Mouse (Mus musculus): ENCODE data around the gene Adgrv1. TPM values are rescaled to one million over a fixed set of nuclear protein-coding genes. Genes with fewer than 3 reads are reported as not detected.

The Adgrv1 gene
- polyA plus RNA-seq, 1 experiment from 2014 or later = 11.5 TPM

DNA sequence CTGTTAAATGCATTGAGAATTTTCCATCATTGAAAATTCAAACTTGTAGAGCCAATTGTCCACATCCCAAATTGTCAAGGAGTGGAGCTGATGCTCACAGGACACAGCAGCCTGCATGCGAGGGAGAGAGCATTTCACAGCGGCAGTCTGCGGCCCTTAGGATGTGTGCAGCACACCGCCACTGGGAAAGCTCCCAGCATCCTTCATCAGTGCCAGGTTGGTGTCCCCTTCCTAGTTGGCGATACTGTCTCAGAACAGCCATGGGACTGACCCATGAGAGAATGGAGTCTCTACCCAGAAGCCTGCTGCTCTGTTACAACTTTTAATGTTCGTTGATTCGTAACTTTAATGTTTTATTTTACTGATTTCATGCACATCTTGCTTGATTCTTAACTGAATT lies 183.8 kb downstream of the Adgrv1 start:
- no peaks in the 10 kb centered on the region for H3K4me1 ChIP-seq (replicated peaks; ENCODE audit: control insufficient read depth, insufficient read depth, low read length)
- 71% methylated on average over 7 of the region's 7 CpGs for WGBS
- 0 out of 2 replicates have a peak, but pooled peaks have one; percentile 31 for ATAC-seq

DNA sequence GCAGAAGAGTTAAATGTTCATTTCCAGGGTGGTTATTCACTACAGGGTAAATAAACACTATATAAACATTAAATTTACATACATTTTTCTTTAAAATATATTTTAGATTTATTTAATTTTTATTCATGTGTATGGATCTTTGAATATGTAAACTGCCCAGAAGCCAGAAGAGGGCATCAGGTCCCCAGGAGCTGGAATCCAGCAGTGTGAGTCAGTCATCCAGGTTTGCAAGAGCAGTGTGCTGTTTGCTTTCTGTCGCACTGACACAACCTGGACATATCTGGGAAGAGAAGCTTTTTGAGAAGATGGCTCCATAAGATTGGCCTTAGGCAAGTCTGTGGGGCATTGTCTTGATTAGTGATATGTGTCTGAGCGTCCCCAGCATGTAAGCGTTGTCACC lies 191.5 kb downstream of the Adgrv1 start:
- H3K4me3 ChIP-seq (replicated peaks; ENCODE audit: low read length) = no peak overlapping the region
- H3K9me3 ChIP-seq (ENCODE audit: control insufficient read depth, low read length) = no peaks in the 10 kb centered on the region
- H3K4me2 ChIP-seq (ENCODE audit: low read length) = no peak overlapping the region
- peaks cover 4% of the 10 kb centered on the region for H3K4me1 ChIP-seq (replicated peaks; ENCODE audit: control insufficient read depth, insufficient read depth, low read length)
- no peak for ATAC-seq
- no peak overlapping the region for H3K27ac ChIP-seq (ENCODE audit: low read length)
- no peak overlapping the region for H3K9ac ChIP-seq (replicated peaks; ENCODE audit: low read depth, low read length)
- H3K36me3 ChIP-seq (ENCODE audit: control insufficient read depth, insufficient read depth) = no peaks in the 10 kb centered on the region
- 86% methylated on average over 3 of the region's 3 CpGs for WGBS
- no peaks in the 10 kb centered on the region for H3K27me3 ChIP-seq (replicated peaks; ENCODE audit: control insufficient read depth, insufficient read depth, low read length)

More for the DNA sequence above, 183.8 kb downstream of the Adgrv1 start:
- H3K9ac ChIP-seq (replicated peaks; ENCODE audit: low read depth, low read length) = no peak overlapping the region
- no peak overlapping the region for H3K4me3 ChIP-seq (replicated peaks; ENCODE audit: low read length)
- H3K9me3 ChIP-seq (ENCODE audit: control insufficient read depth, low read length) = no peaks in the 10 kb centered on the region
- H3K27ac ChIP-seq (ENCODE audit: low read length) = no peak overlapping the region
- no peak overlapping the region for H3K4me2 ChIP-seq (ENCODE audit: low read length)
- H3K27me3 ChIP-seq (replicated peaks; ENCODE audit: control insufficient read depth, insufficient read depth, low read length) = no peaks in the 10 kb centered on the region
- no peaks in the 10 kb centered on the region for H3K36me3 ChIP-seq (ENCODE audit: control insufficient read depth, insufficient read depth)

DNA sequence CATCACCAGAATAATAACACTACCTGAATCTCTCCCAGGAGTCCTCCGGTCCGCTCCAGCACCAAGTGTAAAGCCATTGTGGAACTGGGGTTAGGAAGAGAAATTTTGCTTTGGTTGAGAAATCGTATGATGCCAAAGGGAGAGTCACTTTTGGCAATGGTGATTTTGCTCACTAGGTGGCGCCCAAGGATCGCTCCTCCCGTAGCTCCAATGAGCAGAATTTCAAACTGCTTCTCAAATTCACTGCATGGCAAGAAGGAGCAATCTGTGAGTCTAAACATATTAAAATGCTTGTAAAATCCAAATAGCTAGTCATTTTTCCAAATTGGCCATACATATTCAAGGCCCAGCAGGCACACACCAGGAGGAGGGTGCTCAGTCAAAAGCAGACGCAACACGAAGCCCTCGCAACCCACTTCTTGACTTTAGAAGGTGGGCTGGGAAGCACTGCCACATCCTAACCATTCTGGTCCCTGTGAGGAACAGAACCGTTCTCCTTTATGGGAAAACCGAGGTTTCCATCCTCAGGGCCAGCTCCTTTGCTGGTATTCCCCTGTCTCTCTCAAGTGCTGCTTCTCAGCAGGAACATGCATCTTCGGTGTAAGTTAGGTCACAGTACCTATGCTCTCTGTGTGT lies 193.4 kb downstream of the Adgrv1 start:
- peak overlapping the region; percentile 44; the same call in 1 of the 2 replicates for H3K27ac ChIP-seq (ENCODE audit: low read length)
- 0 out of 2 replicates have a peak overlapping the region, but pooled peaks have one; percentile 32 for H3K9ac ChIP-seq (replicated peaks; ENCODE audit: low read depth, low read length)
- H3K4me3 ChIP-seq (replicated peaks; ENCODE audit: low read length) = no peak overlapping the region
- H3K4me2 ChIP-seq (ENCODE audit: low read length) = 0 out of 2 replicates have a peak overlapping the region, but pooled peaks have one; percentile 13
- H3K4me1 ChIP-seq (replicated peaks; ENCODE audit: control insufficient read depth, insufficient read depth, low read length) = peaks cover 4% of the 10 kb centered on the region
- no peaks in the 10 kb centered on the region for H3K9me3 ChIP-seq (ENCODE audit: control insufficient read depth, low read length)
- WGBS = 44% methylated on average over 12 of the region's 12 CpGs
- no peaks in the 10 kb centered on the region for H3K36me3 ChIP-seq (ENCODE audit: control insufficient read depth, insufficient read depth)
- peak; percentile 83 for ATAC-seq
- no peaks in the 10 kb centered on the region for H3K27me3 ChIP-seq (replicated peaks; ENCODE audit: control insufficient read depth, insufficient read depth, low read length)

DNA sequence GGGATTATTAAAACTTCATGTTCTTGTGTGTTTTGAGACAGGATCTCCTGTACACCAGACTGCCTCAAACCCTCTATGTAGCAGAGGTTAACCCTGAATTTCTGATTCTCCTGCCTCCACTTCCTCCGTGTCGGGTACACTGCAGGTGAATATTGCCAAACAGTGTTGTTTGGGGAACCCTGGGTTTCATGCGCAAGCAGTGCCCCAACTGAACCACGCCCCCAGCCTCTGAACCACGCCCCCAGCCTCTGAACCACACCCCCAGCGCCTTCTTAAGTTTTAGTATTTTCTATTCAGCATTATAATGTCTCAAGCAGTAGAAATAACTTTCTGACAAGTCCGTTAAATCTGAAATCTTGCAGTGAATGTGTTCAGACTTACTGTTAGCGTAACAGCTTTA lies 195.9 kb downstream of the Adgrv1 start:
- Histone ChIP-seq H3K9me3 (ENCODE audit: control insufficient read depth, low read length) (no peaks in the 10 kb centered on the region), H3K4me2 (ENCODE audit: low read length) (no peak overlapping the region), H3K27me3 (replicated peaks; ENCODE audit: control insufficient read depth, insufficient read depth, low read length) (no peaks in the 10 kb centered on the region), H3K4me3 (replicated peaks; ENCODE audit: low read length) (no peak overlapping the region), H3K9ac (replicated peaks; ENCODE audit: low read depth, low read length) (no peak overlapping the region), H3K27ac (ENCODE audit: low read length) (no peak overlapping the region), H3K36me3 (ENCODE audit: control insufficient read depth, insufficient read depth) (no peaks in the 10 kb centered on the region), H3K4me1 (replicated peaks; ENCODE audit: control insufficient read depth, insufficient read depth, low read length) (peaks cover 4% of the 10 kb centered on the region)
- 88% methylated on average over 8 of the region's 8 CpGs for WGBS
- ATAC-seq = no peak

DNA sequence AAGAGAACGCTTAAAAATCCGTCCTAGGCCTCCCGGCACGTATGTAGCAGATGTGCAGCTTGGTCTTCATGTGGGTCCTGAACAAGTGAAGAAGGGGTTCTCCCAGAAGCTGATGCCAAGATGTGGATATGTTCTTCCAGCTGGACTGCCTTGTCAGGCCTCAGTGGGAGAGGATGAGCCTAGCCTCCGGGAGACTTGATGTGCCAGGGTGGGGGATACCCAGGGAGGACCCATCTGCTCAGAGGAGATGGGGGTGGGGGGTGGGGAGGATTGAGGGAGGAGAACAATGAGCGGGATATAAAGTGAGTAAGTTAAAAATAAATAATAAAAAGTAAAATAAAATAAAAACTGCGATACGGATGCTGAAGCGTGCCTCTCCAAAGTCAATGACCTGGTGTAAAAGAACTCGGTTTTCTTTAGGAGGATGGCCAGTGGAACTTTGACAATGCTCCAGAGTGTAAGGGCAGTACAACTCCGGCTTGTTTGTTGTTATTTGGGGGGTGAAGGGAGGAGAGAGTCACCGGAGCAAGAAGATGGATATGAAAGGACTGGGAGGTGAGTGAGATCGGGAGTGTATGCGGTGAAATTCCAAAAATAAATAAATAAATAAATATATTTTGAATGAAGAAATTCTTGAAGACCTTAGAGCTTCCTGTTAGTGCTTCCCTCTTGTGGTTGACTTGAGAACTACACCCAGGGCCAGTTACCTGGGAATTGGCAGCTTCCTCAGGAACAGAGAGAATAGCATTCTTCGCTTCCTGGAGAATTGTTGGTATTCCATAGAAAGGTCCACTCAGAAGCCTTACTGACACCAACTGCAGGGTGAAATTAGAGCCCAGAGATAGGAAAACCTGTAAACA lies 205.8 kb downstream of the Adgrv1 start:
- no peak overlapping the region for H3K9ac ChIP-seq (replicated peaks; ENCODE audit: low read depth, low read length)
- no peaks in the 10 kb centered on the region for H3K27me3 ChIP-seq (replicated peaks; ENCODE audit: control insufficient read depth, insufficient read depth, low read length)
- peak; percentile 54 for ATAC-seq
- WGBS = 74% methylated on average over 15 of the region's 15 CpGs
- H3K36me3 ChIP-seq (ENCODE audit: control insufficient read depth, insufficient read depth) = no peaks in the 10 kb centered on the region
- no peaks in the 10 kb centered on the region for H3K9me3 ChIP-seq (ENCODE audit: control insufficient read depth, low read length)
- no peak overlapping the region for H3K4me2 ChIP-seq (ENCODE audit: low read length)
- H3K27ac ChIP-seq (ENCODE audit: low read length) = no peak overlapping the region
- no peak overlapping the region for H3K4me3 ChIP-seq (replicated peaks; ENCODE audit: low read length)
- H3K4me1 ChIP-seq (replicated peaks; ENCODE audit: control insufficient read depth, insufficient read depth, low read length) = no peaks in the 10 kb centered on the region

DNA sequence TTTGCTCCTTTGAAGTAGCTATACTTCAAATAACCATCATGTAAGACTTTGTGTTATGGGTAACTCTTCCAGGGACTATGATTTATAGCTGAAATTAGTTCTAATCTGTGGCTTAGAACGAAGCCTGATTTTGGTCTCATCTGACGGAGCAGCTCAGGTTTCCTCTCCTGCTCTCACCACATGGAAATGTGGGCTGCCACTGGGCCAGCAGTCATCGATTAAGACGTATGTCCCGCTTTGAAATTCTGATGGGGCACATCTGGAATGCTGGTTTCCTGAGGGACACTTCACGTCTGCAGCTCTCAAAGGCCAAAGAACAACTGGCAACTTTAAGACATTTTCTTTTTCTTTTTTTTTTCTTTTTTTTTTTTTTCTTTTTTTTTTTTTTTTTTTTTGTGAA lies 207.8 kb downstream of the Adgrv1 start:
- 91% methylated on average over 6 of the region's 6 CpGs for whole genome bisulfite sequencing
- Histone ChIP-seq H3K36me3 (ENCODE audit: control insufficient read depth, insufficient read depth) (no peaks in the 10 kb centered on the region), H3K4me1 (replicated peaks; ENCODE audit: control insufficient read depth, insufficient read depth, low read length) (no peaks in the 10 kb centered on the region), H3K4me2 (ENCODE audit: low read length) (no peak overlapping the region), H3K9ac (replicated peaks; ENCODE audit: low read depth, low read length) (no peak overlapping the region), H3K4me3 (replicated peaks; ENCODE audit: low read length) (no peak overlapping the region), H3K9me3 (ENCODE audit: control insufficient read depth, low read length) (no peaks in the 10 kb centered on the region), H3K27me3 (replicated peaks; ENCODE audit: control insufficient read depth, insufficient read depth, low read length) (no peaks in the 10 kb centered on the region), H3K27ac (ENCODE audit: low read length) (no peak overlapping the region)
- no peak for ATAC-seq

DNA sequence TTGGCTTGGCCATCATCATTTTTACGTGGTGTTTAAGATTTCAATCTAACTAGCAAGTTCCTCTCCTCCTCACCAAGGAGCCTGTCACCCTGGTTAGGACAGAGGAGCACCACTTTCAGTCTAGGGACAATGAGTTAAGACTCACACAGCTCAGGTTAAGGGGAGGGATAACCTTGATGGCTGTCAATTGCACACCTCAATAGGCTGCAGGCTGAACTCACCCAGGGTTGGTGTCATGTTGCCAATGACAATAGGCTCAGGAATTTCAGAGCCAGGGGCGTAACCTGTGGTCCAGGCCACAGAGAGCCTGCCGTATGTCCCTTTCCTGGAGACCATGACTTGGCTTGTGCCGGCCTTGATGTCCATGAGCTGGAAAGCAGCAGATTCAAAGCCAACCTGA lies 209.0 kb downstream of the Adgrv1 start:
- no peaks in the 10 kb centered on the region for H3K36me3 ChIP-seq (ENCODE audit: control insufficient read depth, insufficient read depth)
- H3K27ac ChIP-seq (ENCODE audit: low read length) = no peak overlapping the region
- no peak for ATAC-seq
- no peaks in the 10 kb centered on the region for H3K27me3 ChIP-seq (replicated peaks; ENCODE audit: control insufficient read depth, insufficient read depth, low read length)
- no peak overlapping the region for H3K4me3 ChIP-seq (replicated peaks; ENCODE audit: low read length)
- no peaks in the 10 kb centered on the region for H3K9me3 ChIP-seq (ENCODE audit: control insufficient read depth, low read length)
- H3K9ac ChIP-seq (replicated peaks; ENCODE audit: low read depth, low read length) = no peak overlapping the region
- H3K4me1 ChIP-seq (replicated peaks; ENCODE audit: control insufficient read depth, insufficient read depth, low read length) = no peaks in the 10 kb centered on the region
- WGBS = 60% methylated on average over 4 of the region's 4 CpGs
- no peak overlapping the region for H3K4me2 ChIP-seq (ENCODE audit: low read length)

DNA sequence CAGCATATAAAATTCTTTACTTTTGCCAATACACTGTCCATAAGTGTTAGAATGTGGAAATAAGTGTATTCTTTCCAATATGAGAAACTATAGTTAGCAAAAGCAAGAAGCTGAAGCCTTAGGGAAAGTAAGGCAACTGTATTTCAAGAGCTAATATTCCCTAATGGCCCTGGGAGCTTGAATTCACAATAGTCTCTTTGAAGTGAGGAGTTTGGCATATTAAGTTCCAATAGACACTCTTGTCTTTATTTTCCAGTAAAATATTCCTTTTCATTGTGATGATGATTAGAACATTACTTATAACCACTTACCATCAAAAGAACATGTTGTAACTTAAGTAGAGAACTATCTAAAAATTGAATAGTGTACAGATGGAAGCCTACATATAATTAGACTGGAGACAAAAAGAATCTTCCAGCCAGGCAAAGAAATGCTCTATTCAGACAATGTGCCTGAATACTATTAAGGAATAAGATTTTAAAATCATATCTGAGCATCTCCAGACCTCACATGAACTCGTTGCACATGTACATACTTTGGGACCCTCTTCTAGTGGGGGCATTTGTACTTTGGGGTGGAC lies 225.0 kb downstream of the Adgrv1 start:
- no peak overlapping the region for H3K4me3 ChIP-seq (replicated peaks; ENCODE audit: low read length)
- WGBS = 75% methylated on average over 1 of the region's 1 CpGs
- H3K4me2 ChIP-seq (ENCODE audit: low read length) = no peak overlapping the region
- no peaks in the 10 kb centered on the region for H3K9me3 ChIP-seq (ENCODE audit: control insufficient read depth, low read length)
- no peak overlapping the region for H3K9ac ChIP-seq (replicated peaks; ENCODE audit: low read depth, low read length)
- H3K27me3 ChIP-seq (replicated peaks; ENCODE audit: control insufficient read depth, insufficient read depth, low read length) = no peaks in the 10 kb centered on the region
- no peak overlapping the region for H3K27ac ChIP-seq (ENCODE audit: low read length)
- peak; percentile 69 for ATAC-seq
- no peaks in the 10 kb centered on the region for H3K36me3 ChIP-seq (ENCODE audit: control insufficient read depth, insufficient read depth)
- H3K4me1 ChIP-seq (replicated peaks; ENCODE audit: control insufficient read depth, insufficient read depth, low read length) = no peaks in the 10 kb centered on the region

DNA sequence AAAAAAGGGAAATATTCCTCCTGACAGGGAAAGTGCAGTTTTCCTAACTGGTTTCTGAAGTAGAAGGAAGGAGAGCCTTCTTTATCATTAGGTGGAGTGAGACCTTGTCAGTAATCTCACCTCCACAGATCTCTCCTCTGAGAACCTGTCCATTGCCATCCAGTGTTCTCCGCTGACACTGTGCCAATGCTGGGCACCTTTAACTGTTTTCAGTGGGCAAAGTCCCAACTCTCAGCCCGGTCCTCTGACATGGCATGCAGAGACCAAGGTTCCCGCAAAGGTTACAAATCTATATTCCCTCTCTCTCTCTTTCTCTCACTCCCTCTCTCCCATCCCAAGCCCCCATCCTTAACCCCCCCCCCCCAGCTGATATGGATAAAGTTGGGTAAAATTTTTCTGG lies 230.1 kb downstream of the Adgrv1 start:
- Histone ChIP-seq H3K27ac (ENCODE audit: low read length) (no peak overlapping the region), H3K9ac (replicated peaks; ENCODE audit: low read depth, low read length) (no peak overlapping the region), H3K27me3 (replicated peaks; ENCODE audit: control insufficient read depth, insufficient read depth, low read length) (no peaks in the 10 kb centered on the region), H3K9me3 (ENCODE audit: control insufficient read depth, low read length) (no peaks in the 10 kb centered on the region), H3K4me1 (replicated peaks; ENCODE audit: control insufficient read depth, insufficient read depth, low read length) (no peaks in the 10 kb centered on the region), H3K4me3 (replicated peaks; ENCODE audit: low read length) (no peak overlapping the region), H3K36me3 (ENCODE audit: control insufficient read depth, insufficient read depth) (no peaks in the 10 kb centered on the region), H3K4me2 (ENCODE audit: low read length) (no peak overlapping the region)
- WGBS = 86% methylated on average over 3 of the region's 3 CpGs
- ATAC-seq = no peak
